Mouse (Mus musculus): ENCODE measurements at regions not wholly inside any gene's neighbourhood (a gene's known extent, or its start where the extent isn't known, plus 50 kb on each side); places are given as distances from the start of the nearest gene placed in this dataset.
"Not testable (repeated sequence)": the region's sequence is repeated elsewhere in the genome, so short reads cannot be mapped to it uniquely, and the experiment has no call there.

DNA sequence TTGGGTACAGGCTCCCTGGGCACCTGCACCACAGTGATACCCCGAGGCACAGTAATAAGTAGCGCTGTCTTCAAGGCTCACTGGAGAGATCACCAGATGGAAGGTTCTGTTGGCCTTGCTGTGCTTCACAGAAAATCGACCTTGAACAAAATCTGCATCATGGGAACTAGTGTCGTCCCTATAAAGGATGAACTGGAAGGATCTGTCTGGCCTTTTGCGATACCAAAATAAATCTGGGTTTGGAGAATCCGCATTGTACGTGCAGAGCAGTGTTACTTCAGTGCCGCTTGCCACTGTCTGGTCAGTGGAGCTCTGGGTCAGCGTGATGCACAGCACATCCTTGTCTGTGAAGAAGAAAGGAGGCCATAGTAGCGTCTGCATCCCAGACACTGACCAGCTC is 105.3 kb downstream of the Dad1 start:
- no peak for DNase-seq (ENCODE audit: low spot score in 2 of 2)

DNA sequence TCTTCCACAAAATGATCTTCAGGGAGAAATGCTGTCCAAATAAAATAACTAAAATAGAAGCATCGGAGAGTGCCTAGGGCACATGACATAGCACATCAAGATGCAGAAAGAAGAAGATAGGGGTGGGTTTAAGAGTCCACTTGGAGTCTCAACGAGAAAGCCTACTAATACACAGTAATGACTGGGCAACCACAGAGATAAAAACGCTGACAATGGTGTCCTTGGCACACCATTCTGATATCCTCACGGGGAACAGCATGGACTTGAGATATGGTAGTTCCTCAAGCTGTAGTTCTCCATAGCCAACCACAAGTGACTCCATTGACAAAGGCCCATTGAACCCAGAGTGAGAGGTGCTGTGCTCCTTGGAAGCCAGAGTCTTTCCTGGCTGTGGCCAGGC is 105.8 kb downstream of the Dad1 start:
- no peak for DNase-seq (ENCODE audit: low spot score in 2 of 2)

DNA sequence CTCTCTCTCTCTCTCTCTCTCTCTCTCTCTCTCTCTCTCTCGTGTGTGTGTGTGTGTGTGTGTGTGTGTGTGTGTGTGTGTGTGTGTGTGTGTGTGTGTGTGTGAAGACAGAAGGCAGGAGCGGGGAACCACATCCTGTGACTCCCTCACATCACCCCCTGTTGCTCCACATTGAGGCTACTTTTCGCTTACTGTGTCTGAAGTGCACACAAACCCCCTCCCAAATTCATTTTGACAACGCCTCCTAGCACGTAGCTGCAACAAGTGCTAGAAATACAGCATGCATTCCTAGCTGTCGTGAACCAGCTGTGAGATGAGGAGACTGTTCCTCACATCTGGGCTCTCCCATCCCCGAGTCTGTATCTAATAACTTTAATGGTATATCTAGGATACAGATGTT is 106.4 kb downstream of the Dad1 start:
- DNase-seq (ENCODE audit: low spot score in 2 of 2) = no peak

DNA sequence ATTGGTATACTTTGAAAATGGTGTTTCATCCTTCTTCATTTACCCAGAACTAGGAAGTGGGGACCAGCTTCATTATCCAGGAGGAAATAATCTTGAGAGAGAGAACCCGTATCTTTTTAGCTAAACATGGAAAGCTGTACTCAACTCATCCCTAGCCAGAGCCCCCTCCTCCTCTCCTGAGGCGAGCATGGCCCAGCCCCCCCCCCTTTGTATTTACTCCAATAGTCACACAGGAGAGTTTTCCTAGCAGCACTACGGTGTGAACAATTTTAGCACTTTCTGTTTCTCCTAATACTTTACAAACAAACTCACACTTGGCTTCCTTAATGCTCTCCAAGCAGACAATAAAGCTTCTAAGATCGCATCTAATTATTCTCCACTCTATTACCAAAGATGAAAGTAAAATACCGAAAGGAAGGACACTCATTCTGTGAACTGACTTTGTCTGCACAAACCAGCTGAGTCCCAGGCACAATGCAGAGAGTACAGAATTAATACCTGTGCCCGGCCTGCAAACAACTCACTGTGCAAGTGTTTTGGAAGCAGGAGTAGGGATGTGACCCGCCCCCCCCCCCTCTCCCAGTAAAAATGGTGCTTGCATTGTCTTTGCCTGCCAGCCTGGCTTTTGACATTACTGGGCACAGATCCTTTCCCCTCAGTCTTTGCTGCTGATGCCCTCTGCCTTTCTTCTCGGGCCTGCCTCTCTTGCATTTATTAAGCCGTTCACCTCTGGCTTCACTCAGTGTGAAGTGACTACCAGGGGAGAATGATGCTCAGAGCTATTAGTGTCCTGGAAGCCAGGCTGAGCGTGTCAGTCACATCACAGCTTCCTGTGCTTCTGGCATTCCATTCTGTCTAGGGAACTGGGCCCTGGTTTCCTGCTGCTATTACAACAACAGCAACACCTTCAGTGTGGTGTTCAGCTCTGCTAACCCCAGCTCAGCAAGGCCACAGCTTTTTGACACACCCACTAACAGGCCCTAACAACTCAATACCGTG is 107.9 kb downstream of the Dad1 start:
- DNase-seq (ENCODE audit: low spot score in 2 of 2) = no peak

DNA sequence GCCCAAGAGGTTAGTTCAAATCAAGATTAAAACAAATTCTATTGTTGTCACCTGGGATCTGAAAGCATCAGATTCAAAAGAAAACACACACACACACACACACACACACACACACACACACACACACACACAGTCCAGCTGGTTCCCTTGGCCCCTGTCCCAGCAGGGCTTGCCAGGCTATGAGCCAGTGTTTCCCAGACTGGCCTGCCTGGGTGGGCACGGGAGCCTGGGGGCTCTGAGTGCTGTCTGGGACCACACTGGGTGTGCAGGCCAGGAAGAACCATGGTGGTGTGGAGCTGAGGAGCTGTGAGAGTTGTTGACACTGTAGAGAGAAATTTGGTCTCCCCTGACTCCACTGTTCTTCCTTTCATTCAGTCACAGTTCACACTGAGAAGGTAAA is 110.1 kb downstream of the Dad1 start:
- DNase-seq (ENCODE audit: low spot score in 2 of 2) = no peak

DNA sequence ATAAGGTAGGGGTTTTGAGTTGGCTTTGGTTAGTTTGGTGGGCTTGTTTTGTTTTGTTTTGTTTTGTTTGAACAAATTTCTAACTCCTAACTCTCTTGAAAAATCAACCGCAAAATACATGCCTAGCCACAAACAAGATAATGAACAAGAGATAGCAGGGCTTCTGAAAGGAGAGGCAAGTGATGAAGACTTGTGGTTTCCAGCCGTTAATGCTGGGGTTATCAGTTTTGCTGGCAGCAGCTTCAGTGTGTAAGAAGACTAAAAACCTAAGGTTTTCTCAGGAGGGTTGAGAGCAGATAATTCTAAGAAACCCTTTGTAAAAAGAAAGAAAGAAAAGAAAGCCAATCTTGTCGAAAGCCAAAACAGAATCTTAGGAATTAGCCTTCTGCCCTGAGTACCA is 115.6 kb downstream of the Dad1 start:
- no peak for DNase-seq (ENCODE audit: low spot score in 2 of 2)

DNA sequence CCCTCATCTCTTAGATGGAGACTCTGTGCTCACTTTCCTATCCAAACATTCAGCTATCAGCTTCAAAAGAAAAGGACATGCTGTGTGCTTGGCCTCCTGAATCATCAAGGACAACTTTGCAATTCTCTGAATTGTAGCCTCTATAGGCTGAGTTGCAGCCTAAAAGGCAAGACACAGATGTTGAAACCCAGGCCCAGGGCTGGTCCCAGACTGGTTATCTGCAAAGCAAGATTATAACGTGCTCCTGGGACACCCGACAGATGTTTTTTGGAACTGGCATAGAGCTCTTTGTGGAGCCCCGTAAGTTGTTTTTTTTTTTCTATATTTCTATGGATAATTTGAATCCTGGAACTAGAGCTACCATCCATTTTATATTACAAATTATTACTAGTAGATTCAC is 117.4 kb downstream of the Dad1 start:
- no peak for DNase-seq (ENCODE audit: low spot score in 2 of 2)

DNA sequence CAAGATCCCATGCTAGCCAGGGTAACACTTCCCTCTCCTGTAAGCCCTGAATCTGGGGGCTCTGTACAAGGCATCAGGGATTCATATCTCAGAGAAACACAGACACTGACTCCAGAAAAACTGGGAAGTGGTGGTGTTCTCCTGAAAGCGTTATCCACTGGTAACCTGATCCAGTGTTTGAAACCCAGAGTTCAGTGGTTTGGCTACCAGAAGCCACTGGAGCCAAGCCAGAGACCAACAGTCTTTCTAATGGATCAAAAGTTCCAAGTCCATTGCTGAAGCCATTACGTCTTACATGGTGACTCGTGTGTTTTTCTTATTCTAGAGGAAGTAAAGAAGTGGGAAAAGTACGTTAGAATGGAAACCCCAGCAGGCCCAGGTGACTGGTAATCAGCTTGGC is 125.6 kb downstream of the Dad1 start:
- DNase-seq (ENCODE audit: low spot score in 2 of 2) = no peak

DNA sequence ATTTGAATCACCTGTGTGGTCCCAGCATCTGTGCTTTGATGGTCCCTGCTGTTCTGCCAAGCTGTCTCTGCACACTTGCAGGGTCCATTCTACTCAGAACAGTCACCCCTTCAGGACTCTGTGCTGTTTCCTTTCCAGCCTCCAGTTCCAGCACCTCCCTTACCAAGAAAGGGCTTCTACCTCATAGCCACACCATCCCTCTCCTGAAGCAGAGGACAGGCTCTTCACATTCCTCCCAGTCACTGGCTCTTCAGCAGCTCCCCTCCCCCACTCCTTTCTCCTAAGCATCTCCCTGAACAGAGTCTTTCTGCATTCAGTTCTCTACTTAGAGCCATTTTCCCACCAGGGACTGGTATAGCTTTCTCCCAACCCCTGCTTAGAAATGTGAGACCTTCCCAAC is 128.4 kb downstream of the Dad1 start:
- DNase-seq (ENCODE audit: low spot score in 2 of 2) = no peak

DNA sequence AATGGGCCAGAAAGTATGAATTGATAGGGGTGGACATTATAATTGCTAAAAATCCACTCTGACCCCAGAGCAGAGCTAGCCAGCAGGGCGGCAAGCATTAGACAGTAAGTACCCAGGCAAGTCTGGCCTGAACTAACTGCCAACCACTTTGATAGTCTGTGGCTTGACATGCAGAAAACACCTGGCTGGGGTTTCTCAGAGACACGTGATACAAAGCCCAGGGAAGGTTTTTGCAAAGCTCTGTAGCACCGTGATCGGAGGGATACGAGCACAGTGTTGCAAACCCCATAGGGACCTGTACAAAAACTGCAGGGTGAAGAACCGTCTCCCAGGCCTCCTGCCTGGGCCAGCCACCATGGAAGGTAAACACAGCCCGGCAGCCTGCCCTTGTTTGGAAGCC is 131.9 kb downstream of the Dad1 start:
- DNase-seq (ENCODE audit: low spot score in 2 of 2) = no peak

DNA sequence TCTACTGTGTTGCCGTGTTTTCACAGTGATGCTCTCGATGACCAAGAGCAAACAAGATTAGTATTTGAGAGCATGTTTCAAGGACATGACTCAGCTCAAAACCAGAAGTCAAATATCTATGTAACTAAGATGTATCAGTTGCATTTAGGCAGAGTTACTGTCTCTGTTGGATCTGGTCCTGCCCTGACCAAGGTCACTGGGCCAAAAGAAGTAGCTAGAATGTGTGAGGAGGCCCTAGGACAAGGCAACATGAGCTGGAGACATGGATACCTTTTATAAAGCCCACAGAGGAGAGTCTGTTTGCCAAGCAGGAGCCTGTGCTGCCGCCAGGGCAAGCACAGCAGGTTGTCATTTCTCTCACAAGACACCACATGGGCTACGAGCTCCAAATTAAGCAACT is 132.6 kb downstream of the Dad1 start:
- DNase-seq (ENCODE audit: low spot score in 2 of 2) = no peak

DNA sequence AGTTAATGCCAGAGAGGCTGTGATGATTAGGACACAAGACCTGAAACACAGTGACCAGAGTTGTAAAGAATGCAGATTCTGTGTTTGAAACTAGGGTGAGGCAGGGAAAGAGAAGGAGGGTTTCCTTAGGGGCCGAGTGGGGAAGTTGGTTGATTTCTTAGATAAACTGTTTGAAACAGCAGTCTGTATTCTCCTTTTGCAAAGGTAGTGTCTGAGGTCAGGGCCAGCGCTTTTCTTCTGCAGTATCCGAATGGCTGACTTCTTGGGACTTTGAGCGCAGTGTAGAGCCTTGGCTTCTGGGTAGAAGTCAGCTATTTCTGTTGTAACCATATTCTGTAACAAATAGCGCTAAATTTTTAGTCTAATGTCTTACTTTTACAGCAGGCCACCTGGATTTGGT is 133.7 kb downstream of the Dad1 start:
- DNase-seq (ENCODE audit: low spot score in 2 of 2) = no peak

DNA sequence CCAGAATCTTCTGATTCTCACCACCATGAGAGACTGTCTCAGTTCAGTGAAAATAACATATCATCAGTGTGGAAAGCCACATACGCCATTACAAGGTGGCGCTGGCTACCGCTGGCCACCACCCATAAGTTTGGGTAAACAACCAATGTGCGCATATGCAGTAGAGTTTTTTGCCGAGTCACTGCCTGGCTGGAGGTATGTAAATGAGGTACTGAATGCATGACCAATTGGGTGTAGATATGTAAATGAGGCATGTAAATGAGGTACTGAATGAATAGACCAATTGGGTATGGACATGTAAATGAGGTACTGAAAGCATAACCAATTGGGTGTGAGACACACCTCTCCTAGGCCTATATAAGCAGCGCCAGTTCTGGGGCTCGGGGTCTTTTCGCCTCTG is 136.3 kb downstream of the Dad1 start:
- not testable (repeated sequence) for DNase-seq (ENCODE audit: low spot score in 2 of 2)

DNA sequence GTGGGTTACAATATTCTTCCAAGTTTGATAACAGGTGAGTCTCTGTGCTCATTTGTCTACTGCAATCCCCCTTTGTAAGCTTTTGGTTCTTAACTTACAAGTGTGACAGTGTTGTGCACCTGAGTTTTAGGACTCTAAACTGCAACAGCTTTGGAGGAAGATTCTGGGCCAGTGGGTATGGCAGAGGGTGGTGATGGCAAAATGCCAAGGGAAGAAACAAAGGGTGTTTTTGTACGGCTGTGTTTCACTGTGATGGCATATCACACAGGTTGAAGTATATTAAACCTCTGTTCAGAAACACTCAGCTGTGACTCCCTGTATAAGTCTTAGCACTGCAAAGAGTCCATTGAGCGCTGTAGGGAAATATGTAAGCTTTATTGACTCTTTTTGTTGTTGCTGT is 140.7 kb downstream of the Dad1 start:
- no peak for DNase-seq (ENCODE audit: low spot score in 2 of 2)

DNA sequence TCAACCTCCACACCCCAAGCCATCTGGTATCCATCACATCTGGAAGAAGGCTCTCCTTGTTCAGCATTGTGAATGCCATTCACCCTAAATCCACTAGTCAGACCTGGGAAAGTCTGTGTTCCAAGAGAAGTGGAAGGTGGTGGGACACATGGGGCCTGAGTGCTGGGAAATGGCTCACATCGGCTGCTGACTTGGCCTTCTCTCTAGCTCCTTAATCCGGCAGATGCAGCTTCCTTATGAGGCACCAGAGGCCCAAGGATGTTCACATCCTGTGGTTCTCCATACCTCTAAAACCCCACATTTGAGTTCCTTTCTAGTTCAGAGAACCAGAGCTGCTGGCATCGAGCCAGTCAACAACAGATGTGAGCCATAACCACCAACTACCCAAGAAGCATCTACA is 142.9 kb downstream of the Dad1 start:
- no peak for DNase-seq (ENCODE audit: low spot score in 2 of 2)

DNA sequence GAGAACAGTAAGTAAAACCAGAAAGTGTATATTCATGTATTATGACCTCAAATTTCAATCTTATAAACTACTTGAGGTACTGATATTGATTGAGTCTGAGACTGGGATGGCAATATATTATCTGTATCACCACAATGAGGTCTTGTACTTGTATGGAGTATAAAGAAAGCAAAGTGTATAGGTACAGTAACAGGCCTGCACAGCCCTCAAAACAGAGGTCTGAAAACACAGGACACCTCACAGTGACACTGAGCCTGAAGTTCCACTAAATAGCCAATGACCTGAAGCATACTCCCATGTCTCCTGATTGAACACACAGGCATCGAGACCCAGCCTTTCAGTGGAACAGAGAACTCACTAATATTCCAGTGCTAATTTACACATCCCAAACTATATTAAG is 144.8 kb downstream of the Dad1 start:
- DNase-seq (ENCODE audit: low spot score in 2 of 2) = no peak

DNA sequence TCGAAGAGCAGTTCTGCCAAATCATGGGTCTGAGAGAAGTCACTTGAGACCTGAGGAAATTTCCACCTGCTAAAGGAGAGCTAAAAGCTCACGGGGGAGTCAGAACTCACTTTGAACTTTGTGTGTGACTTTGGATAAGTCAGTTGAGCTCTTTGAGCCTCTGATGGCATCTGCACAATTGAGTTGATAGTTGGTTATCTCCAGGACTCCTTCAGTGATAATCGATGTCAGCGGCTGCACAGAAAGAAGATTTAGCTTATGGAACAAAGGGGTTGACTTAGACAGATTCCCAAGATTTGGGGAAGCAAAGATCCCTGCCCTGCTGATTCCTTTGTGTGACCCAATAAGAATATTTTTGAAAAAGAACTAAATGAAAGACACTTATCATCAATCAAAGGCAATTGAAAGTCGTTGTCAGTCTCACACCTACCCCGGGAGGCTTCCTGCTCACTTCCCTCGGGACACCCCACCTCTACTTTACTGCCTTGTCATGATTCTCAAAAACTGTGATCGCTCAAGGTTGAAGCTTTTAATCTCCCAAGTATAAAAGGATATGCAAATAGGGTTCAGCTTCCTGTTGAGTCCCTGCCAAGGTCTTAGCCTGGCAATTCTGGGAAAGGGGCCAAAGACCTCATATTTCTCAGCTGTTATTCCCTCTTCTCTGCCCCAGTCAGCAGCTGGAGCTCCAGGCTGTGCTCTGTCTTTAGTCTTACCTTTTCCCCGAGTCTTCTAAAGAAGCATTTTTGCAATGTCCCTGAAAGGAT is 145.4 kb downstream of the Dad1 start:
- peak in 1 of 2 experiments; percentile 22 for DNase-seq (ENCODE audit: low spot score in 2 of 2)

DNA sequence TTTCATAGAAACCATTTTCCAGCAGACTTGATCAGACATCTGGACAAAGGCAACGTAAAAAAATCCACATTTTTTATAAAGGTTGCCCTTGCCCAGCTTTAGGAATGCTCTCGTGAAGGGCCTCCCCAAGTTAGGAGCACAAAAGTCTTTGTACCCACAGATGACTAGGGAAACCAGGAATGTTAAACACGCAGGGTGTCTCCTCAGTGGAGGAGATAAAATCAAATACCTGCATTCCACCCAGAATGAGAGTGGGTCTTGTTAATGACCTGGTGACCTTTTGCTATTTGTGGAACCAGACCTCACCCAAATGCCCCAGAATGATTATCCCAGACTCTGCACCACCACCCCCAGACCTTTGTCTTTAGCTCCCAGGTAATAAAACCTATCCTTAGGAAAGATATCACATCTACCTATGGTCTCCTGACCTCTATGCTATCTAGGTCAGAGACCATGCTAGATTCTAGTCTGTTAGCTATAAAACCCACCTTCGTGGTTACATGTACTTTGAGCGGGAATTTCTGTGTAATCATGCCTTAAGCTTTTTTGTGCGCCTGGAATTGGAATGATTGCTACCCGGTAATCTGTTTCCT is 146.6 kb downstream of the Dad1 start:
- no peak for DNase-seq (ENCODE audit: low spot score in 2 of 2)

DNA sequence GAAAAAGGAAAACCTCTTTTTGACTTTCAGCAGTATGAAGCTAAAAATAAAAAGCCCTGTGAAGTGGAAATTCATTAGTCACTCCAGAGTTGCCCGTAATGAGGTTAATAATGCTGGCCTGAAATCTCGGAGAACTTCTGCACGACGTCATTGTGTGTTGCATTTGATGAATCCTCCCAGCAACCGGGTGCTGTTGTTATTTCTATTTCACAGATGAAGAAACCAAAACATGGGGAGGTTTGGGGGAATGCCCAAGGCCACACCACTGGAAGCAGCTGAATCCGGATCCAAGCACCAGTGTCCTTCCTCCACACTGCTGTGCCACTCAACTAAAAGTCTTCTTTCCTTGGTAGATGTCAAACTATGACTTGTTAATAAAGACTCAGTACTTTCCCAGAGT is 149.7 kb downstream of the Dad1 start:
- DNase-seq (ENCODE audit: low spot score in 2 of 2) = no peak

DNA sequence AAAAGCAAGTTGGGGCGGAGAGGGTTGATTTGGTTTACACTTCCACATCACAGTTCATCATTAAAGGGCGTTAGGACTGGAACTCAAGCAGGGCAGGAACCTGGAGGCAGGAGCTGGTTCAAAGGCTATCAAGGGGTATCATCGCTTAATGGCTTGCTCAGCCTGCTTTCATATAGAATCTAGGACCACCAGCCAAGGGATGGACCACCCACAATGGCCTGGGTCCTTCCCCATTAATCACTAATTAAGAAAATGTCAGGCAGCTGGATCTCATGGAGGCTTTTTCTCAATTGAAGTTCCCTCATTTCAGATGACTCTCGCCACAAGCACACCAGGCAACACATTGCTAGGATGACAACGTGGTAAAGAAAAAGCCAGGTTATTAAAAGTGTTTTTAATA is 150.4 kb downstream of the Dad1 start:
- no peak for DNase-seq (ENCODE audit: low spot score in 2 of 2)

DNA sequence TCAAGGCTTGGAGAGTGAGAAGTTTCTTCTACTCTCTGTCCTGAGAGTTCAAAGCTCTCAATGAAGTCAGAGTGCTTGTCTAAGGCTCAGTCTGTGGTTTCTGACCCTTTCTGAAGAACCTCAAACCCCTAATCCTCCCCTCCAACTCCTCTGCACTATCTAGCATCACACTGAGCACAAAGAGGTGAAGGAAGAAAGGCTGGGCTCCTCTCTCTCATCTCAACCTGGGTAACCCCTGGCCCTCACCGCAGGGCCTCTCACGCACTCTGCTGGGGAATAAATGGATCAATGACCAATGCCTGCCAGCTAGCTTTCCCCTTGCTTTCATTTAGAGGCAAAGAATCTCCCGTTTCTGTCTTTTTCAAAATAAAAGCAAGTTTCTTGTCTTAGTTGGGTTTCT is 150.8 kb downstream of the Dad1 start:
- no peak for DNase-seq (ENCODE audit: low spot score in 2 of 2)

DNA sequence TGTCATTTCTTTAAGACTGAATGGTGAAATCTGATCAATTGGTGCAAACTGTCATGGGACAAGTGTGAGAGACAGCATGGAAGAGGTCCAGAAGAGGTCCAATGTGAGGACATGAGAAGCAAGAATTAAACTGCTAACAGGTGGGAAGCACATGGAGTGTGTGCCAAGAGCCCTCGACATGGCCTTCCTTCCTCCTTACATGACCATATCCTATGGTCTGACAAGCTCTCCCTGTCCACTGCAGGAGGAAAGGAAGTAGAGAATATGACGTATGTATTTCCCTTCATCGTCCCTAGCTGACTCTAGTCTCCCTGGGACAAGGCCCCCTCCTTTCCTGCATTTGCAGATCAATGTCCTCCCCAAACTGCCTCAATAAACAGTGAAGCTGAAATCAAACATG is 152.1 kb downstream of the Dad1 start:
- no peak for DNase-seq (ENCODE audit: low spot score in 2 of 2)

DNA sequence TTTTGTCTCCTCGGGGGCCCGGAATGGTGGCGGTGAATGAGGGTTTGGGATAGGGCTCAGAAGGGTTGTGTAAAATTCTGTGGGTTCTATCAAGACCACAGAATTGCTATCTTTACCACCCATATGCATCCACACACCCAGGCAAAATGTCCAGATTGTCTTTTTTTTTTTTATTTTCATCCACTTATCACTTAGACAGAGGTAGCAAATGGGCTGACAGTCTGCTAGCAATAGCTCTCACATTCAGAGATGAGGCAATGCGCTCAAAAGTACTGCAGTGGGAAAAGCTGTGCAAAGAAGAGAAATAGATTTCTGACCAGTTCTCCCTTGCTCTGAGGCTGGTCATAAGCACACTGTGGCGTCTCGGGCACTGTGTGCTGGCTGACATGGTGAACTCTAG is 154.5 kb downstream of the Dad1 start:
- DNase-seq (ENCODE audit: low spot score in 2 of 2) = no peak
